Mouse (Mus musculus): ENCODE measurements at regions not wholly inside any gene's neighbourhood (a gene's known extent, or its start where the extent isn't known, plus 50 kb on each side); places are given as distances from the start of the nearest gene placed in this dataset.
A peak's percentile ranks its signal among the peaks of the same experiment; 100 is the strongest.

DNA sequence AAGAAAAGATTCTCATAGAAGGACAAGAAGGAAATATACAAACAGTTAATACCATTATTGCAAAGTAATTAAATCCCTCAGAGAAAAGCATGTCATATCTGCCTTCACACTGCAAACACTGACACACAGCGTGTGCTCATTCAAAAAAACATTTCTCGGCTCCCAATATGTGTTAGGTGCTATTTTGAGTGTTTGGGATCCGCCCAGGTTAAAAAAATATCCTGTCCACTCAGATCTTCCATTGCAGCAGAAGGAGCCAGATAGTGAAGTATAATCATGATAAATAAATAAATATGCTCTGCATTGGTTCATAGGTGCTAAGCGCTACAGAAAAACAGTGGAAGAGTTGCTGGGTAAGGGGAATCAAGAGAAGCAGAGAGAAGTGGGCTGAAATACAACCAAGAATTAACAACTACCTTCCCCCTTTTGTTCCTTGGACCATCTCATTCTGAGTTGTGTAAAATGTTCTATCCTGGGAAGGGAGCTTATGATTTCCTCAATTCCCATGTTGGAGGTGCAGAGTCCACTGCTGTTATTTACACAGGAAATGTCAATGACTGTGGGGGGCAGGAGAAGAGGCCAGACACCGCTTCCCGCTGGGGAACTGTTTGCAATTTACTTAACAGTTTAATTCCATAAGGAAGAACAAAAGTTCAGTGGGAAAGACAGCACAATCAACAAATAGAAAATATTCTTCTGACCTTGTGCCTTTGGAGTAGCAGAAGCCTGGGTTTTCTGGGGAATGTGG lies 139.9 kb downstream of the Tle1 start:
- no peak for DNase-seq (ENCODE audit: low spot score in 2 of 2)

GRCm38 (mm10) chr4:72049638-72050454 lies 150.9 kb downstream of the Tle1 start:
- DNase-seq (ENCODE audit: low spot score in 2 of 2) = no peak

DNA sequence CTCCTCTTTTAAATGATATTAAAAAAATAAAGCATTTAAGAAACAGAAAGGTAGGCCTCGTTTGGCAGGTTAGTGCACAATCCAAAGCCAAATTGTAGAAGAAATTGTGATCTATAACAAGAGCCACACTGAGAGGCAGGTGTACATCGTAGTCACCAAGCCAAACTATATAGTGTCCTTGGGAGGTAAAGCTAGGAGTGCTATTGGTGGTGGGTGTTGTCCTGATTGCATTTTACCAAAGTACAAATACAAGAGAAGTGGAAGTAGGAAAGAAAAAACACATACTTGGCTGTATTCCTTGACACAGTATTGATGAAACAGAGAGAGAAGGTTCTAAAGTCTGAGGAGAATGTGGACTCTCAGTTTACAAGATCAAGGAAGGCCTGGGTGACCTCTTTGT lies 178.6 kb downstream of the Tle1 start:
- no peak for DNase-seq (ENCODE audit: low spot score in 2 of 2)

GRCm38 (mm10) chr4:72014221-72014850 lies 186.4 kb downstream of the Tle1 start:
- no peak for DNase-seq (ENCODE audit: low spot score in 2 of 2)

DNA sequence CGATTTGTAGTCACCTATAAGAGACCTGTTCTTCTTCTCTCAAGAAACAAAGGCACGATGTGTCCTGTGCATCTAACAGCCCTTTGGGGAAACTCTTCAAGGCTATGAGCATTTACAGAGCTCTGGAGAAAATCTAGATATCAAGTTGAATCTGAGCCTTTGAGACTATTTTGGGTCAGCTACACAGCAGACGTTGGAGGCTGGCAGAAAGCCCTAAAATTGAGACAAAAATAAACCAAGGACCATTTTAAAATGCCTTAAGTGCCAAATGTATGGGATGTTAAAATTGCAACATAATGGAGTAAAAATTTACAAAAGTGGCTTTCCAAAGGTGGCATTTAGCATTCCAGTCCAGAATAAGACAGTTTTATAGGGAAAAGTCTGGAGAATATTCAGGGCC lies 187.1 kb downstream of the Tle1 start:
- DNase-seq (ENCODE audit: low spot score in 2 of 2) = no peak

DNA sequence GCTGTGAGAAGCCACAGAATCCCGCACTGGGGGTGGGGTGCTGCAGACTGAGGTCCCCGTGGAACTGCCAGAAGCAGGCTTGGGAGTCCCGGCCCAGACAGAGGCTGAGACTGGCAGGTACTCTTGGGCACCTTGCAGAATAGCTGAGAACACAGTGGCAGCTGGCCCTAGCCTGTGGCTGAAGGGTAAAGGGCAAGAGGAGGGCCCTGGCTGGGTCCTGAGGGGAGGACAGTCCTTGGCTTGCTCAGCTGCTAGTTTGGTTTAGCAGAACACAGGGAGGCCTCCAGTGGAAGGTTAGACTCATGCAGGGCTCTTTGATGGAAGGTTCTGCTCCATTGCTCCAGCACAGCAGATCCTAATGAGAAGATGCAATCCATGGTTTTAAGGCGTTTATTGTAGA lies 190.4 kb downstream of the Tle1 start:
- no peak for DNase-seq (ENCODE audit: low spot score in 2 of 2)

DNA sequence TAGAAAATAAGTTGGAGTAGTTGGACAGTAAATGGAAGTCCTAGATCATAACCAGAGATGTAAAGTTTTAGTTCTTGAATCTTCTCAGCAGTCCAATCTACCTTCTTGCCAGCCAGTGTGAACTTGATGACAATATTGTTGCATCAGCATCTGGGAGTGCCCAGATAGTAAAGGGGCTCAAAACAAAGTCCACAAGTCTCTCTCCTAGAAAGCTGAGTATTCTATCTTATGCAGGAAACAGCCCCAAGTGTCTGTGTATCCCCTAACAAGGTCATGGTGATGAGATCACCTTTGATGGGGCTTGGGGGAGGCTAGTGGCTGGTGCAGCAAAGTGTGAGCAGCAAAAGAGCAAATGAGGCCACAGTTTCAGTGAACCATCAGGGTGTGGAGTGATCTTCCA lies 194.8 kb downstream of the Tle1 start:
- no peak for DNase-seq (ENCODE audit: low spot score in 2 of 2)

DNA sequence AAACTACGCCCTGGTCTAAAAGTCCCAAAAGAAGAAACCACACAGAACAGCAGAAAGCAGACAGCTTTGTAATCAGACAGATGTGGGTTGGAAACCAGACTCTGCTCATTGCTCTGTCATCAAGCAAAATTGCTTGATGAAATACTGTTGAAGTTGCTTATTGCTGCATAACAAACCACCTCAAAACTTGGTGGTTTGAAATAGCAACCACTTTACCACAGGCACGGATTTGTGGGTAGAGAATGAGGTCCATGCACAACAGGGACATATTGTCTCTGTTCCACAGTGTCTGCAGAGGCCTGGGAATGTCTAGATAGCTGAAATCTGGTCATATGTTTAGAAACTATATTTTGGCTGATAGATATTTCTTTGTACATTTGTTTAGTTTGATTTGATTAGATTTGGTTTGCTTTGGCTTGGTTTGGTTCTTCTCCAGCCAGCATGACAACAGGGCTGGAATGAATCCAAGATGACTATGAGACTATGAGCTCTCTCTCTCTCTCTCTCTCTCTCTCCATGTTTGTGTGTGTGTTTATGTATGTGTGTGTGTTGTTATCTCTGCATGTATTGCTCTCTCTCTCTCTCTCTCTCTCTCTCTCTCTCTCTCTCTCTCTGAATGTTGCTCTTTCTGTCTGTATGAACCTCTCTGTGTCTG lies 199.4 kb downstream of the Tle1 start:
- DNase-seq (ENCODE audit: low spot score in 2 of 2) = no peak

- DNase-seq (ENCODE audit: low spot score in 2 of 2) = no peak
These were observed 210.9 kb upstream of the Gm11232 start for GRCm38 (mm10) chr4:71968701-71969100.

DNA sequence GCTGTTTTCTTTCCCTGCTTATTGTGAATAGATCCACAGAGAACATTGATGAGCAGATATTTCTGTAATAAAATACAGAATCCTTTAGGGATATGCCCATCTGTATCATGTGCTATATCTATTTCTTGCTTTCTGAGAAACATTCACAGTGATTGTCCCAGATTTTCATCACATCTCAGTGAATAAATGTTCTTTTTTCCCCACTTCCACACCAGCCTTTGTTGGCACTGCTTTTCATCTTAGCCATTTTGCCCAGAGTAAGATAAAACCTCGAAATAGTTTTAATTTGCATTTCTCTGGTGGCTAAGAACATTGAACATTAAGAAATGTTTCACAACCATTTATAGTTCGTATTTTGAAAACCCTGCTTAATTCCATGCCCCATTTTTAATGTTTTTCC lies 195.7 kb upstream of the Gm11232 start:
- DNase-seq (ENCODE audit: low spot score in 2 of 2) = no peak

DNA sequence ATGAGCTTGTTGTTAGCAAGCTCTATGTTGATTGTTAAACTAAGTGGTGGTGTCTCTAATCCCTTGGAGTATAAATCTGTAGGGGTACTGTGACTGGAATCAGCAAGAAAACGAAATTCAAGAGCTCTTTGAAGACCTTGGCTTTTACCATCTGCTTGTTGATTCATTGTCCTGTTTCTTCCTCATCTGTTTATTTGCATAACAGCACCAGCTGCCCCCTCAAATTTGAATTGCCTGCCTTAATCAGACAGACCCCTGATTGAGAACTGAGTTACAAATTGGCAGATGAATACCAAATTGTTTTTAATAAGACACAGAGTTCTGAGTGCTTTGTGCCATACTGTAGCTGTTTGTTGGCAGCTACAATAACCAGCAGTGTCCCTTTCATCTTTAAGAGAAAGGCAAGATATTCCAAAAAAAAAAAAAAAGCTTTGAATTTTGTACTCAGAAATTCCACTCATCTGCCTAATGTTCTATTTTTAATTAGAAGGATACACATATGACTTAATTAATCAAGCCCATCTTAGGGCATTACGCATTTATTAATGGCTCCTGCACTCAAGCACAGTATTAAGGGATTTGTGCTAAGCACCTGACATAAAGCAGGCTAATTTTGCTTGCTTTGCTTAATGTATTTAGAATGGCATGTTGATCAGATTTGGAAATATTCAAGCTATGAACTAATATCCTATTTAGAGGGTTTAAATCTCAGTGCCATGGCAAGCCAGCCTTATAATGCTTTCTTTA lies 175.6 kb upstream of the Gm11232 start:
- peak; percentile 5 to 7 for DNase-seq (ENCODE audit: low spot score in 2 of 2)

GRCm38 (mm10) chr4:71932818-71933217 lies 175.1 kb upstream of the Gm11232 start:
- DNase-seq (ENCODE audit: low spot score in 2 of 2) = no peak

DNA sequence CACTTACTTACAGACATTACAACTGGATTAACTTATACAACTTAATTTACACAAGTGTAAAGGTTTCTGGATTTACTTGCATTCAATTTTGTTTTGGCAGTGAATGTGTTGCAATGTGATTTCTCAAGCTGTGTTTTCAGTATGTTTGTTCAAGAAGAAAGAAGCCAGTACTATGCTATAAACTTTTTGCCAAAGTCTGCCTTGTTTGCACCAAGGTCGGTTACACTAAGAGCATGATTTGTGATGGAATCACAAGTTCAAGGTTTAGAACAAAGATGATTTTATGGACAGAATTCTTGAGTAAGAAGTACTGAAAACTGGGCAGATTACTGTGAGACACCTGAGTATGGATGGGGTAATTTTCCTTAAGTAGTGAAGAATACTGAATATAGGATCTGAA lies 153.8 kb upstream of the Gm11232 start:
- DNase-seq (ENCODE audit: low spot score in 2 of 2) = no peak

DNA sequence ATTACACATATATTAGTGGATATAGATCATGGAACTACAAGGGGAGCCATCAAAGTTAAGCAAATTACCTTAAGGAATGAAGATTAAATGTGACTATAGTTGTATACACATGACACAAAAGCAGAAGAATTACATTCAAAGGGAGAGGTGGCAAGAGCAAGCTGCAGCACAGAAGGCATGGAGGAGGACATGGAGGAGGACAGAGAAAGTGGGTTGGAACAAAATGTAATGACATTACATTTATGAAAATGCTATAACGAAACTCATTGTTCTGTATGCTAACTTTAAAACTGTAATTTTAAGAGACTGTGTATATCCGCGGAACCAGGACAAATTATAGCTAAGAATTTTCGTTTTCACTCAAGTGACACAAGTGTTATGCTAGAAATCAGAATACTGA lies 117.9 kb upstream of the Gm11232 start:
- peak; percentile 5 to 10 for DNase-seq (ENCODE audit: low spot score in 2 of 2)

GRCm38 (mm10) chr4:71866948-71867347 lies 109.2 kb upstream of the Gm11232 start:
- DNase-seq (ENCODE audit: low spot score in 2 of 2) = no peak

DNA sequence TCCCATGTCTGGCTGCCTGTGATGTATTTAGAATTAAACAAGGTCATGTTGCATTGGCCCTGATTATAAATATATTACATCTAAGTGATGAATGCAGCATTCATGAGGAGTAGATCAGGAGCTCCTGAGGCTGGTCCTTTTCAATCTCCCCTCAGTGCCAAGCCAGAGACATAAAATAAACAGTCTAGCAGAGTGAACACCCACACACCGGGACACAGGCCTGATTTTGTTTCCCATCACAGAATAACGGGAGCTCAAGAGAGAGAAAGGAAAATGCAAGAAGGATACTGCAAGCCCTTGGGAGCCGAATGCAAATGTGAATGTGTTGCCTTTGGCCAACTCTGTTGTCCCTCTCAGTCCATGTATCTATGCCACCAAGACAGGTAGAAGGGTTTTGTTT lies 84.1 kb upstream of the Gm11232 start:
- peak; percentile 14 to 33 for DNase-seq (ENCODE audit: low spot score in 2 of 2)

GRCm38 (mm10) chr4:71840774-71841146 lies 83.0 kb upstream of the Gm11232 start:
- DNase-seq (ENCODE audit: low spot score in 2 of 2) = no peak

- DNase-seq (ENCODE audit: low spot score in 2 of 2) = peak in 1 of 2 experiments; percentile 14
These were observed 82.3 kb upstream of the Gm11232 start for GRCm38 (mm10) chr4:71839803-71840773.

- DNase-seq (ENCODE audit: low spot score in 2 of 2) = no peak
These were observed 81.5 kb upstream of the Gm11232 start for GRCm38 (mm10) chr4:71839134-71839802.
